Mouse (Mus musculus): ENCODE measurements at regions not wholly inside any gene's neighbourhood (a gene's known extent, or its start where the extent isn't known, plus 50 kb on each side); places are given as distances from the start of the nearest gene placed in this dataset.

DNA sequence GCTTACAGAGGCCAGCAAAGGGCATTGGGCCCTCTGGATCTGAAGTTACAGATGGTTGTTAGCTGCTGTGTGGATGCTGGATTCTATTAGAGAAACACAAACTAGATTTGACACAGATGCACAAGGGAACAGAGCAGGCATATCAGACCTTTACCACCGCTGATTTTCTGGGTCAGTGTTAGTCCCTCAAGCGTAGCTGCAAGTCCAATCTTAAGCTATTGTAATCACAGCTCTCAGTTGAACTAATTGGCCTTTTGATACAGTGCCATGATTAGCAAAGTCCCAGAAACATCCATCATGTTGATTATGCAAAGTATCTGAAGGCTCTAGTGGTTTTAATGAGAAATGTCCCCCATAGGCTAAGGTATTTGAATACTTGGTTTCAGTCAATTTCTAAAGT lies 54.2 kb upstream of the Plppr5 start:
- DNase-seq (ENCODE audit: low spot score) = no peak

DNA sequence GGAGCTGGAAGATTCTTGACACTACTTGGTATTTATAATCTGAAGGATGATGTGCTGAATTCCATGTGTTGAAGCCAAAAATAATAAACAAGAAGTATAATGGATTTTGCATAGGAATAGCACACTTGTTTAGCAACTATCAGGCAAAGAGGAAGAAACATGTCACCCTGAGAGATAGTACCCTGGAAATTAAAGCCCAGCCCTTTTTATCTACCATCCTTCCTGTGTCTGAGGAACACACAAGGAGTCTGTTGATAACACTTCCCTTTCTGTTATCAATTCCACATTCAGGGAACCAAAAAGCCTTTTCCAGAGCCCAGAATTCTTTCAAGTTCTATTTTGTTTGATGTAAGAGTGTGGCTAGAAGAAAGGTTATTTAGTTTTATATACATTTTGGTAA lies 66.5 kb upstream of the Plppr5 start:
- DNase-seq (ENCODE audit: low spot score) = no peak

DNA sequence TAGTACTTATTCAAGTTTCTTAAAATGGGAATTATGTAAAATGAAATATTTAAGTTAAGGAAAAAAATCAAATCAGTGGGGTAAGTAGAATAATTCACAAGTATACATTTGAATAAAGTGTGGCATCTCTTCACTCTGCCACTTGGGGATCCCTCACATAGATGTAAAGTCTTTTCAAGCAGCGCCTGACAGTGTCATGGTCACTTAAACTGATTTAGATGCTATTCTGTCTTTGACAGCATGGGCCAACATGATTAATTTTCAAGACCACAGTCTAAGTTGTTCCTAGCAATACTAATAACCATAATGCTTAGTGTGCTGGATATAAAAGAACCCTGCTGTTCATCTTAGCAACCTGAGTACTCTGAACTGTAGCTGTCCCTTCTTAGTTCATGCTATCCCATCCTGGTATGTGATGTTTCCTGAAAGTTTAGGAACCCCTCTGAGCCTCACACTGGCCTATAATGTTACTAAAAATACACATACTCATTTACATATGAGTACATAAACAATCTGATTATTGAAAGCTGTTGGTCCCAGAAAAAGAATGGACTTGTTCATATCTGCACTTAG lies 68.4 kb upstream of the Plppr5 start:
- no peak for DNase-seq (ENCODE audit: low spot score)

DNA sequence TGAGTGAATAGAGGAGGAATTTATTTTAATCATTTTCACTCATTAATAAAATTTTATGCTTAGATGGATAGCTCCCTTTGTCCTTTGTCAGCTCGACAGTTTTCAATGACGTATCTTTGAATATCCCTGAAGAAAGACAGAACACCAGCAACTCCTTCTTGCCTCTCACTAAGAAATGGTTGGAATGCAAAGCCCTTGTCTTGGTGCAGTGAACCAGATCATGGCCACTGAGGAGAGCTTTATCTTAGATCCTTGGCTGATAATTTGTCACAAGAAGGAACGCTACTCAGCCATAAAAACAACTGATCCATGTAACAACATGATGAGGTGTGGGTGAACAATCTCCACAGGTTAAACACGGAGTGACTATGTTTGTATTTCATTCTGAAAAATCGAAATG lies 73.5 kb upstream of the Plppr5 start:
- no peak for DNase-seq (ENCODE audit: low spot score)

DNA sequence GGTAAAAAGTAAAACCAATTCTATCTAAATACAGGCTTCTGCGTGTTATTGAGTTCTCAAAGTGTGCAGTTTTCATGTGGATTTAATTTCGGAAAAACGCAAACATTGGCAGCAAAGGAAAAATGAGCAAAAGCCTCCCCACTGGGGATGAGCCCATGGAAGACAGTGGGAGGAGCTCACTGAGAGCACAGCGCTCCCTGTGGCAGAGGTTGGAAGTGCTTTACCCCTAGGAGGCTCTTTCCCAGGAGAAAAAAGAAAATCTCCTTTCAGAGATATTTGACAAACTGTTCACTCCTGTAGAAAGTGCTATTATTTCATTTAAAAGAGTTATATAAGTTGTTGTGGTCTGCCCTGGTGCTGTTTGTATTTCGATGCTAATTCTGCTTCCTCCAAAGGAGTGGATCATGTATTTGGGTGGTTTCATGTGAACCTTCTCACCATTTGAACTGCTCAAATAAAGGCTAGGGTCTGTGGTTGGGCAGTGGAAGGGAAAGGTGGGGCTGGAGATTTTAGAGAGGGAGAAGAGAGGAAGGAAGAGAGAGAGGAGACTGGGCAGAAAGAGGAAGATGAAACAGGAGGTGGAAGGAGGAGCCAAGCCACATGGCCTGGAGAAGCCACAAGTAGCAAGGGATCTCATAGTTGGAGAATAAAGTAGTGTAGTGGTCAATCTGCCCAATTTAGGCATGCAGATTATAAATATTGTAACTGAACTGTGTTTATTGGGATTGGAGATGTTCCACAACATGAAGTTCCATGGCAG lies 76.3 kb upstream of the Plppr5 start:
- DNase-seq (ENCODE audit: low spot score) = no peak

DNA sequence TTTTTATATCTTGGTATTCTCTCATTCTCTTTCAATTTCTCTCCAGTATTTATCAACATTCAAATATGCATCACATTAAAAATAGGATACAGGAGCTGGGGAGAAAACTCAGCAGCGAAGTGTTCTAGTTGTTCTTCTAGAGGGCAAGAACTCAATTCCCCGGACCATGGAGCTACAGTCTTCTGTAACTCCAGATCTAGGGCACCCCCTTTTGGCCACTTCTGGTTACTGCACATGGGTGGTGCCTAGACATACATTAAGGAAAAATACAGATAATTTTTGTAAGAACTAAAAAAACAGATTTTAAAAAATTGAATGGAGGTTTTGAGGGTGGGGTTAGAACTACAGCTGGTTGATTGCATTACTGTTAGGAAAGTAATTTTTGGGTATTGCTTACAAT lies 80.5 kb upstream of the Plppr5 start:
- peak; percentile 42 for DNase-seq (ENCODE audit: low spot score)

DNA sequence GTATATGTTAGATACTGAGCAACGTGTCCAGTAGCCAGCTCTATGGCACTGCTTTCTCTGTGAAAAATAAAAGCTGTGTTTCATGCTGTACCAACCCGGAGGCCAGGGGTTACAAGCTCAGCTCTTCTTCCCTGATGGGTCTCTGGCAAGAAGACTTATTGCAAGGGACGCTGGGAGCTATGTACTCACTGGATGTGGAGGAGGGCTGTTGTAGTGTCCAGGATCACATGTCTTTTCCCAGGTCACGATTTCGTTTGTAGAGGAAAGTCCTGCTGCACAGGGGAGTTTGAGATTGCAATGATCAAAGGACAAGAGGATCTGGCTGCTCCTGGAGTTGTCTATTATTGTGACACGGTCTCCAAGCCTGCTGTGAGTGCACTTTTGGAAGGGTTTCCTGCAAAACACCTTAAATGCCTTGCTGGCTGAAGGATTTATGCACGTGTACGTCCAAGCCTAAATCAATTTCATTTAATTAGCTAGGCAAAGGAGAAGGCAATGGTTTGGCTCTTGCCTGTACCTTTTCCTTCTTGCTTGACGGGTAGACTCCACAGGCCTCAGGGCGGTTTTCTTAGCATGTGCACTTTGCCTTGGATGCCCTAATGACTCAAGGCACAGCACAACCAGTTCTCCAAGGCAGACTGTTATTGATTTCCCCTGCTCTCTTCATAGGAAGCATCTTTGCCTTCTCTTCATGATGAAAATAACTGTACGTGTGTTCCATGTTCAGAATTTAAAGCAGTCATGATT lies 87.2 kb upstream of the Plppr5 start:
- DNase-seq (ENCODE audit: low spot score) = no peak

DNA sequence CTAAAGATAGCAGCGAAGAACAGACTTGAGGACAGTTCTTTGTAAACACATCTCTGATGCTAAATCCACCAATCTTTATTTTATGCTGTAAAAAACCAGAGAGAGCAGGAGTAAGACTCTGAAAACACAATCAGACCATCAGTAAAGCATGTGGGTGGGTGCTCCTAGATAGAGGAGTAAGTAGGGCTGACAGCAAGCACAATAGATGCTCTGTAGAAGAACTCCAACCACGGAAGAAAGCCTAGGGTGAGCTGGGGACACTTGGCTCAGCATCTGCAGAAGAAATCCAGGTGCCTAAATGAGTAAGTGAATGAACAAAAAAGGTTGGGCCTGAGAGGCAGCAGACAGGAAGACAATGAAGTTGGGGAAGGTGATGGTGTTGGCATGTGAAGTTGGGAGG lies 88.3 kb upstream of the Plppr5 start:
- no peak for DNase-seq (ENCODE audit: low spot score)

DNA sequence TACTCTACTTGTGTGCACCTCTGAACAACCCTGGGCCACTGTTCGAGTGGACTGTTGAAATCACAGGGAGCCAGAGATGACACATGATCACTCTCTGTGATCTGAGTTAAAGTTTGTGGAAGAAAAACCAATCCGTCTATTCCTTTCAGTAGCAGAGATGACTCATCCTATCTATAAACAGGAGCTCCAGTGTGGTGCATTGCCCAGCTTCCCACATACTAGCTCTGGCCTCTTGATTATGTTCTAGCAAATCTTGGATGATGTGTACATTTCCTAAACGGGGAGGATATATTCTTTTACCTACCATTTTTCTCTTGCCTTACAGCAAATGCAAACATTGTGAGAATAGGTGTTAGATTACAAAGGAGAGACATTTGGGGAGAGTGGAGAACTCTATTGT lies 94.5 kb upstream of the Plppr5 start:
- no peak for DNase-seq (ENCODE audit: low spot score)

DNA sequence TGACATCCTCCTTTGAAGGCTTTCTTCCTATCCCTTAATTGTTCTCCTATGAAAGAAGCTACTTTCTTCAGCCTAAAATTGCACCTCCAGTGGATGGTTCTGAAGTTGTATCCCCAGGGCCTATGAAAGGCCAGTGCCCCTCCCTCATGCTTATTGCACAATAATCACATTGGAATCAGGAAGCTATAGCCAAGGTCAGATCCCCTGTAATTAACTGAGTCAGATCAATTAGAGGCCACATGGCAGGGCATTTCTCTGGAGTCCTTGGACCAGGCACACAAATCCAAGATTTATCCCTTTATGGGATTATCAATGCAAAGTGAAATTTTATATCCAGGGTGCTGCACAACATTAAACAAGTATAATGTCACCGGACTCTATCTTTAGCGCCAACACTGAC lies 98.8 kb upstream of the Plppr4 start:
- DNase-seq (ENCODE audit: low spot score) = peak; percentile 11

DNA sequence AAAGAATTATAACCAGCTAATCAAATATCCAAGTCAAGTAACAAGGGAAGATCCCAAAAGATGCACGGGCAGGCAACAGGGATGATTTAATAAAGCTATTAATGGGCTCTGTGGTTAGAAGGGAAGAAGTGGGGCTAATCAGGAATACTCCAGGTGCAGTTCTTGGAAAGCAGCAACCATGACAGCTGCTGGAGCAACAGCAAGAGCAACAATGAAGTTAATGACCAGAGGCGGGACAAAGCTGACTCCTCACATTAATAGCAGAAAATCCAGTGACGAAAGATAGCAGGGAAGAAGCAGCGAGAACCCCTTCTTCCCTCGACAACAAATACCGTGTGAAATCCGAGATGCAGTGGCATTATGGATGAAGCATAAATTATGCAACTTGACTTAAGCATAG lies 89.9 kb upstream of the Plppr4 start:
- DNase-seq (ENCODE audit: low spot score) = peak; percentile 46

DNA sequence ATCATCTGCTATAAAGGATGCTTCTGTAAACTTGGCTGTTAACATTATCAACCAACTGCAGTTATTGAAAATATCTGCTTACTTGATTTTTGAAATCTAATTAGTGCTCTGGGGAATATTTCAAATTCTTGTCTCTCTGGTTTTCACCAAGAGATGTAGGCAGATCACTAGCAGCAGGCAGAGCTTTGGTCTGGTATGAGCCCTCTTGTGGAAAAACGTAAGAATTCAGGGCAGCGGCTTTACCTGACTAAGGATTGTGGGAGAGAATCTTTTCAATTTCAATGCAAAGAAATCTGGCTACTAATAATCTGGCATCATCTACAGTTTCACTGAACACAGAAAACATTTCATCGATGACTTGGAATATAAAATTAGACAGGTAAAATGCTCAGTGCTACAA lies 81.2 kb upstream of the Plppr4 start:
- DNase-seq (ENCODE audit: low spot score) = no peak

DNA sequence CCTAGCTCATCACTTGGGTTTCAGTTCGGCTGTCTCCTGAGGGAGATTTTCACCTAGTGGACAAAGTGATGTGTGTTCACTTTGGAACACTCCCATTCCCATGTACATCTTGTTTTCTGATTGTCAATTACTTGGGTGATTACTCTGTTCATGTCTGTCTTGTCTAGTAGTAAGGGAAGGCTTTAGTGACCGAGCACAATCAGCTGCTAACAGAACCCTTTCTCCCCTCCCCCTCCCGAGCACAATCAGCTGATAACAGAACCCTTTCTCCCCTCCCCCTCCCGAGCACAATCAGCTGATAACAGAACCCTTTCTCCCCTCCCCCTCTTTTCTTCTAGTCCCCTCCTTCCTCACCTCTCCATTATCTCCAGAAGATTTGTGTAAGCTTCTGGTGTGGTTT lies 79.6 kb upstream of the Plppr4 start:
- DNase-seq (ENCODE audit: low spot score) = no peak

DNA sequence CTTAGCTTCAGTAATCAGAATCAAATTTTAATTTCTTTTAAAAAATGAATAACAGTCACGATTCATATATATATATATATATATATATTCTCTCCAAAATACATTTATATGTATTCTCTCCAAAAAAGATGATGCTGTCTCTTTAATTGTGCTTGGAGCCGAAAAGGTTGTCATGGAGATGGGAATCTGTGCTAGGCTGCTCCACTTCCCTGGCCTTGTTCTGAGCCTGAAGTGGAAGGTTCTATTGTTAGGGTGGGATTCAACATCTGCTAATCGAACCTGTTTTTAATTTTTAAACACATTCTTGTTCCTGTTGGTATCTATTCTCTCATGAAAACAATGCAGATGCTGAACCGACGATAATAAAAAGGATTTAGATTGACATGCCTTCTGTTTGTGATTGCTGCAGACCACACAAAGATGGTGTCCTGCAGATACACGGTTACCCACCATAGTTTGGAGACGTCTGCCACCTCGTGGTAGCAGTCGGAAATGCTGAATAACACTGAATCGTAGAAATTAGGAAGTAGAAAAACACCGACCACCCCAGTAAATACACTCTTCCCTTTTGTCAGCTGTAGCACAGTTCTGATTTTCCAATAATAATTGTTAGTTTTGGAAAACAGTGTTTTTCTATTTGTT lies 77.9 kb upstream of the Plppr4 start:
- DNase-seq (ENCODE audit: low spot score) = peak; percentile 75

DNA sequence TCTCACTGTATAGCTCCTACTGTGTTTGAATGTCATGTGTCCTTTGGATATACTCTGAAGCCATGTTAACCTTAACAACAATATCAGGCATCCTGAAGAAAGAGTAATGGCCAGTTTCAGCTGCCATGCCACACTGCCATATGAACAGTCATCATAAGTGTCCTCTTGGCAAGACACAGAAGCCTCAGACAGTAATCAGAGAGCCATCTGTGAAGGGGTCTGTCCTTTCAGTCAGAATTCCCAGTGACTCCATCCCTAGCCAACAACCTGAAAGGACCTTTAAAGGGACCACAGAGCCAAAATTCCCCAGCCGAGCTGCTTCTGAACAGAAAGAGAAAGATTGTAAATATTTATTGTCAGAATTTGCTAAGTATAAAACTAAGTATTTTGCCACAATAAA lies 63.9 kb upstream of the Plppr4 start:
- no peak for DNase-seq (ENCODE audit: low spot score)

DNA sequence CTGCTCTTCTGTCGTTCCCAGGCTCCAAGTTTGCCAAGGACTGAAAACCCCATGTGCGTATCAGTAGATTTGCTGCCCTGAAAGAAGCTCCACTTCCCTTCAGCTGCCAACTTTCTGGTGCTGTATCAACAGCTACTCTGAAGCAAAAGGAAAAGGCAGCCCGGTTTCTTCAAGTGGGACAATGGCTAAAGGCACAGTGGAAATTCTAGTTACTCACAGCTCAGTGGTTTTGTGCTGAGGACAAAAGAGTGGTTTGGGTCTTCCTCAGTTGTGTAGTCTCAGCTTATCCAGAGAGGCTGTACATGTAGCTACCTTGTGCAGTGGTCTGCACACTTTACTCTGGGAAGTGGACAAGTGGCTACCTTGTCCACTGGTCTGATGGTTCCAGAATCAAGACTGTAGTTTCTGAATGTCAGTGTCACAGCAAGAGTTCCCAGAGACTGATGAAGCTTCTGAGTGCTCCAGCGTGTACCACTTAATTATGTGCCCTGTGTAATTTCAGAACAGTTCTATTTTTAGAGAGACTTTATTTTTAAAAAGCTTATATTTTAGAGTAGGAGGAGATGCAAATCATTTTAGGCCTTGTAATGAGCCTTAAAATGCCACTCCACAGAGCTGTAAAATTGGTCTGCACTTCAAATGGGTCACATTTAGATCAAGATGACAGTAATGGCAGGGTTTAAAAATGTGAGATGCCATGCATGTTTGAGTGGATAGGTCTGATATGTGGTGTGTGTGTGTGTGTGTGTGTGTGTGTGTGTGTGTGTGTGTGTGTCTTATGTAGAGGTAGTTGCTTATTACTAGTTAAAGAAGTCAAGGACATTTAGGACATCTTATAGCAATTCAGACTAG lies 52.4 kb upstream of the Plppr4 start:
- DNase-seq (ENCODE audit: low spot score) = no peak

Measured in MN1 (cell line).